Mouse (Mus musculus): ENCODE results near the gene Usp18.

GRCm38 (mm10) chr6:121211743-121212142, 34.0 kb upstream of the Usp18 start:
- TF ChIP-seq CTCF (IDR thresholded peaks at IDR 0.05; ENCODE audit: low read depth) = no peak
- no peak for TF ChIP-seq EP300 (IDR thresholded peaks at IDR 0.05; ENCODE audit: low read depth)
